Mouse (Mus musculus): ENCODE measurements around the gene Lrmda.

Lrmda gene

GRCm38 (mm10) chr14:22156991-22157390, 137.5 kb downstream of the Lrmda start:
- DNase-seq (ENCODE audit: low read depth) = no peak

- no peak for DNase-seq (ENCODE audit: low read depth)
Measured at GRCm38 (mm10) chr14:22161416-22161815, 141.9 kb downstream of the Lrmda start.

- DNase-seq (ENCODE audit: low read depth) = no peak
Measured at GRCm38 (mm10) chr14:22167285-22167684, 147.8 kb downstream of the Lrmda start.

GRCm38 (mm10) chr14:22168077-22168794, 148.7 kb downstream of the Lrmda start:
- peak; percentile 20 for DNase-seq (ENCODE audit: low read depth)

- no peak for DNase-seq (ENCODE audit: low read depth)
Measured at GRCm38 (mm10) chr14:22168795-22169568, 149.5 kb downstream of the Lrmda start.

GRCm38 (mm10) chr14:22174757-22175156, 155.2 kb downstream of the Lrmda start:
- DNase-seq (ENCODE audit: low read depth) = no peak

GRCm38 (mm10) chr14:22179761-22180160, 160.2 kb downstream of the Lrmda start:
- peak; percentile 2 for DNase-seq (ENCODE audit: low read depth)

- no peak for DNase-seq (ENCODE audit: low read depth)
Measured at GRCm38 (mm10) chr14:22181508-22181907, 162.0 kb downstream of the Lrmda start.

- DNase-seq (ENCODE audit: low read depth) = no peak
Measured at GRCm38 (mm10) chr14:22183195-22183594, 163.7 kb downstream of the Lrmda start.

GRCm38 (mm10) chr14:22185452-22185851, 165.9 kb downstream of the Lrmda start:
- no peak for DNase-seq (ENCODE audit: low read depth)

GRCm38 (mm10) chr14:22190111-22190510, 170.6 kb downstream of the Lrmda start:
- no peak for DNase-seq (ENCODE audit: low read depth)

GRCm38 (mm10) chr14:22192185-22192584, 172.7 kb downstream of the Lrmda start:
- no peak for DNase-seq (ENCODE audit: low read depth)

- DNase-seq (ENCODE audit: low read depth) = peak; percentile 1
Measured at GRCm38 (mm10) chr14:22198021-22198420, 178.5 kb downstream of the Lrmda start.

GRCm38 (mm10) chr14:22198641-22199425, 179.3 kb downstream of the Lrmda start:
- DNase-seq (ENCODE audit: low read depth) = no peak

- DNase-seq (ENCODE audit: low read depth) = no peak
Measured at GRCm38 (mm10) chr14:22201667-22202066, 182.2 kb downstream of the Lrmda start.

- no peak for DNase-seq (ENCODE audit: low read depth)
Measured at GRCm38 (mm10) chr14:22210601-22211000, 191.1 kb downstream of the Lrmda start.

GRCm38 (mm10) chr14:22218183-22218582, 198.7 kb downstream of the Lrmda start:
- DNase-seq (ENCODE audit: low read depth) = no peak

GRCm38 (mm10) chr14:22222038-22222437, 202.5 kb downstream of the Lrmda start:
- DNase-seq (ENCODE audit: low read depth) = no peak

GRCm38 (mm10) chr14:22222574-22222973, 203.1 kb downstream of the Lrmda start:
- no peak for DNase-seq (ENCODE audit: low read depth)

GRCm38 (mm10) chr14:22226205-22226604, 206.7 kb downstream of the Lrmda start:
- DNase-seq (ENCODE audit: low read depth) = no peak

- no peak for DNase-seq (ENCODE audit: low read depth)
Measured at GRCm38 (mm10) chr14:22228253-22228968, 208.9 kb downstream of the Lrmda start.

- no peak for DNase-seq (ENCODE audit: low read depth)
Measured at GRCm38 (mm10) chr14:22240315-22240714, 220.8 kb downstream of the Lrmda start.
